Mouse (Mus musculus): Measurements from ENCODE around the gene Rxfp1.

DNA sequence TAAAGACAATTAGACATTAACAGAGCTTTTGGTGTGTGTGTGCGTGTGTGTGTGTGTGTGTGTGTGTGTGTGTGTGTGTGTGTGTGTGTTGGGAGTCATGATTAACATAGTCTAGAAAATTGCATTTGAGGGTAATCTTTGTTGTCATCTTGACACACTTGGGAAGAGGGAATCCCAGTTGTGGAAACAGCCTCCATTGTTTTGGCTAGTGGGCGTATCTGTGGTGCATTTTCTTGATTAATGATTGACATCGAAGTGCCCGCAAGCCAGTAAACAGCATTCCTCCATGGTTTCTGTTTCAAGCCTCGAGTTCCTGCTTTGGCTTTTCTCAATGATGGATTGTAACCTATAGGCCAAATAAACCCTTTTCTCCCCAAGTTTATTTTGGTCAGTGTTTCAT, 81.0 kb downstream of the Rxfp1 start:
- TF ChIP-seq CTCF (IDR thresholded peaks at IDR 0.05; ENCODE audit: borderline replicate concordance, insufficient read depth, low read depth, low read length) (no peak), POLR2A (IDR thresholded peaks at IDR 0.05; ENCODE audit: borderline replicate concordance, insufficient read depth, low read length) (no peak)

Data from cerebellum, adult 2 months (tissue).